Mouse (Mus musculus): ENCODE measurements around the gene Stx7.
"Not testable (repeated sequence)": the region's sequence is repeated elsewhere in the genome, so short reads cannot be mapped to it uniquely, and the experiment has no call there.

Stx7 gene

GRCm38 (mm10) chr10:24149135-24149781 is at the start of gene Stx7:
TSS of gene Stx7 (plus strand) at chr10:24149302.
- peak; percentile 95 to 96 for DNase-seq

GRCm38 (mm10) chr10:24101812-24102211 is 47.3 kb upstream of the Stx7 start, which contains the start of gene Taar8c:
TSS of gene Taar8c (minus strand) at chr10:24101912.
- not testable (repeated sequence) for DNase-seq

GRCm38 (mm10) chr10:24103299-24103698 is 45.8 kb upstream of the Stx7 start:
- DNase-seq = not testable (repeated sequence)

GRCm38 (mm10) chr10:24107747-24108146 is 41.4 kb upstream of the Stx7 start:
- DNase-seq = no peak

GRCm38 (mm10) chr10:24108236-24108635 is 40.9 kb upstream of the Stx7 start:
- no peak for DNase-seq

GRCm38 (mm10) chr10:24109434-24109833 is 39.7 kb upstream of the Stx7 start, which contains the start of gene Taar9:
TSS of gene Taar9 (minus strand) at chr10:24109534.
- not testable (repeated sequence) for DNase-seq

- peak in 1 of 2 experiments; percentile 39 for DNase-seq
These were observed 37.9 kb upstream of the Stx7 start for GRCm38 (mm10) chr10:24111116-24111778.

GRCm38 (mm10) chr10:24131451-24132262 is 17.4 kb upstream of the Stx7 start:
- DNase-seq = peak; percentile 57 to 78

GRCm38 (mm10) chr10:24132273-24132672 is 16.8 kb upstream of the Stx7 start:
- peak; percentile 64 to 69 for DNase-seq

- peak in 1 of 2 experiments; percentile 16 for DNase-seq
These were observed 16.0 kb upstream of the Stx7 start for GRCm38 (mm10) chr10:24133132-24133531.

- no peak for DNase-seq
These were observed 14.9 kb upstream of the Stx7 start for GRCm38 (mm10) chr10:24134071-24134645.

GRCm38 (mm10) chr10:24138623-24139261 is 10.4 kb upstream of the Stx7 start:
- DNase-seq = no peak

- no peak for DNase-seq
These were observed 6.4 kb upstream of the Stx7 start for GRCm38 (mm10) chr10:24142735-24143134.

GRCm38 (mm10) chr10:24150086-24150485 is 984 bp downstream of the Stx7 start:
- no peak for DNase-seq

GRCm38 (mm10) chr10:24158470-24159254 is 9.6 kb downstream of the Stx7 start:
- DNase-seq = no peak

GRCm38 (mm10) chr10:24159575-24159974 is 10.5 kb downstream of the Stx7 start:
- no peak for DNase-seq

- DNase-seq = no peak
These were observed 11.2 kb downstream of the Stx7 start for GRCm38 (mm10) chr10:24160349-24160748.

GRCm38 (mm10) chr10:24164137-24164908 is 15.2 kb downstream of the Stx7 start:
- peak; percentile 53 to 56 for DNase-seq

GRCm38 (mm10) chr10:24164909-24165304 is 15.8 kb downstream of the Stx7 start:
- no peak for DNase-seq

GRCm38 (mm10) chr10:24165526-24166055 is 16.5 kb downstream of the Stx7 start:
- DNase-seq = no peak
